Mouse (Mus musculus): ENCODE data around the gene Tmem117.

DNA sequence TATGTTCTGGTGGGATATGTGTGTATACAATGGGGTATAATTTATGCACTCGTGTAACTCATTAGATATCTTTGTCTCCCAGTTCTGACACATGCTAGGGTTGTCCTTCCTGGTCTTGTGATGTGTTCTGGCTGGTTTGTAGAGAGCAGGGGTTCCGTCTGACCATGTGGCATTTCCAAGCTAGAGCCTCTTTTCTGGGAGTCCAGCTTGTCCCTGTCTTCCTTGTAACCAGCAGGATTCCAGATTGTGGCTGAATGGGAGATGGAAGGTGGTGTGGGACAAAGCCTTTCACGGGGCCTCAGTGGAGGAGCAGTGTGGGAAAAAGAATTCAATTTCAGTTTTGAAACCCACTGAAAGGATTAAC, 23.8 kb downstream of the Tmem117 start:
- no peak for TF ChIP-seq POLR2A (IDR thresholded peaks at IDR 0.05; ENCODE audit: control insufficient read depth, low read depth, low read length)
- TF ChIP-seq CTCF (IDR thresholded peaks at IDR 0.05; ENCODE audit: control insufficient read depth, insufficient read depth, insufficient replicate concordance, low read depth, low read length): no peak

All from testis, adult 2 months (tissue).